Mouse (Mus musculus) heart, postnatal 0 days (tissue): ENCODE results near the gene Tmem50a. TPM values are rescaled to one million over a fixed set of nuclear protein-coding genes. Genes with fewer than 3 reads are reported as not detected.
A peak's percentile ranks its signal among the peaks of the same experiment; 100 is the strongest.

Experiments used
- ATAC-seq: fragments of 200-750 bp; cut with Nextera tagmentation; 2 replicates; pipeline ENCODE4 v1.8.0; 2017; ENCODE audit warnings: low read depth, moderate number of reproducible peaks, moderate library complexity; ENCODE audit not compliant: insufficient read depth
- DNase-seq: peaks from one replicate; pipeline ENCODE4 v3.0.0-alpha.2; 2016; ENCODE audit warnings: low spot score
- H3K27ac ChIP-seq: fragments of 300-500 bp; sonication (generic); 2 replicates; pipeline ENCODE4 v1.5.1; 2014; ENCODE audit warnings: low read depth, mild to moderate bottlenecking
- H3K27me3 ChIP-seq: fragments of 300-500 bp; sonication (generic); 2 replicates; pipeline ENCODE4 v1.6.1; 2014; ENCODE audit warnings: low read length, mixed read lengths; ENCODE audit not compliant: control insufficient read depth, insufficient read depth
- H3K36me3 ChIP-seq: fragments of 300-500 bp; sonication (generic); replicated peaks from 2 replicates; pipeline ENCODE4 v1.6.1; 2014; ENCODE audit warnings: low read length, mixed read lengths; ENCODE audit not compliant: control insufficient read depth, insufficient read depth
- H3K4me1 ChIP-seq: fragments of 300-500 bp; sonication (generic); 2 replicates; pipeline ENCODE4 v1.6.1; 2014; ENCODE audit warnings: antibody characterized with exemption; ENCODE audit not compliant: control insufficient read depth, insufficient read depth
- H3K4me2 ChIP-seq: fragments of 300-500 bp; sonication (generic); 2 replicates; pipeline ENCODE4 v1.6.1; 2014; ENCODE audit warnings: low read depth, mild to moderate bottlenecking, low read length, moderate library complexity
- H3K4me3 ChIP-seq: fragments of 300-500 bp; sonication (generic); 2 replicates; pipeline ENCODE4 v1.5.1; 2014; ENCODE audit warnings: low read depth, low read length
- H3K9ac ChIP-seq: fragments of 300-500 bp; sonication (generic); replicated peaks from 2 replicates; pipeline ENCODE4 v1.6.1; 2014; ENCODE audit warnings: low read depth, low read length, mixed read lengths
- H3K9me3 ChIP-seq: fragments of 300-500 bp; sonication (generic); replicated peaks from 2 replicates; pipeline ENCODE4 v1.6.1; 2016; ENCODE audit warnings: low read length; ENCODE audit not compliant: control insufficient read depth
- CTCF ChIP-seq: IDR thresholded peaks from 2 replicates; pipeline ENCODE4 v1.5.1; 2016; ENCODE audit warnings: antibody characterized with exemption, control low read depth, low read depth
- EP300 ChIP-seq: IDR thresholded peaks from 2 replicates; pipeline ENCODE4 v1.6.1; 2016; ENCODE audit warnings: antibody characterized with exemption, low read depth
- WGBS: fragments of 180-500 bp; shearing (Covaris S2); extraction: QIAGEN DNeasy Blood & Tissue Kit; methylation state at CpG from one replicate; pipeline ENCODE4 v1.1.7; 2014; 5-methylcytosine and 5-hydroxymethylcytosine counted together
- polyA plus RNA-seq: library from polyadenylated mRNA; unstranded; fragments of >200 nt; fragmentation: Nextera tagmentation; extraction: Ambion mirVana; gene quantifications from 2 replicates; pipeline ENCODE4 v1.2.1, GENCODE M21; 2015
- total RNA-seq: library from RNA; depleted of rRNA; stranded (reverse); fragments of >200 nt; gene quantifications from 2 replicates; pipeline ENCODE4 v1.2.3, GENCODE M21; 2014; ENCODE audit warnings: low replicate concordance

Tmem50a gene
- total and polyA plus RNA-seq, 2 experiments from 2014 or later = 117 to 160 TPM

DNA sequence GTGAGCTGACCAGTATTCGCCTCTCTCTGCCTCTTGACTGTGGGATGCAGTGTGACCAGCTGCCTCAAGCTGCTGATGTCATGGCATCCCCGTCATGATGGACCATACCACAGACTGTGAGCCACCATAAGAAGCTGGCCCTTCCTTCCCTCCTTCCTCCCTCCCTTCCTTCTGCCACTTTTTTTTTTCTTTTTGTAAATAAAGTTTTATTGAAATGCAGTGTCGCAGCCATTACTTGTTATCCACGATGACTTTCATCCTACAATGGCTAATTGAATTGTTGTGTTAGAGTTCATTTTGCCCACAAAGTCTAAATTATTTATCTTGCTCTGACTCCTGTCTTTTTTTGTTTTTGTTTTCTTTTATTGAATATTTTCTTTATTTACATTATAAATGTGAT lies 56.3 kb downstream of the Tmem50a start:
- 83% methylated on average over 4 of the region's 4 CpGs for WGBS
- no peak overlapping the region for H3K9ac ChIP-seq
- 0 out of 2 replicates have a peak, but pooled peaks cover 4% of the 10 kb centered on the region for H3K4me1 ChIP-seq
- H3K27me3 ChIP-seq = 0 out of 2 replicates have a peak, but pooled peaks cover 4% of the 10 kb centered on the region
- no peak overlapping the region for H3K4me3 ChIP-seq
- no peak for DNase-seq
- no peak overlapping the region for H3K27ac ChIP-seq
- TF ChIP-seq CTCF (no peak), EP300 (no peak)
- H3K36me3 ChIP-seq = no peaks in the 10 kb centered on the region
- no peak overlapping the region for H3K4me2 ChIP-seq
- H3K9me3 ChIP-seq = no peaks in the 10 kb centered on the region
- ATAC-seq = no peak

DNA sequence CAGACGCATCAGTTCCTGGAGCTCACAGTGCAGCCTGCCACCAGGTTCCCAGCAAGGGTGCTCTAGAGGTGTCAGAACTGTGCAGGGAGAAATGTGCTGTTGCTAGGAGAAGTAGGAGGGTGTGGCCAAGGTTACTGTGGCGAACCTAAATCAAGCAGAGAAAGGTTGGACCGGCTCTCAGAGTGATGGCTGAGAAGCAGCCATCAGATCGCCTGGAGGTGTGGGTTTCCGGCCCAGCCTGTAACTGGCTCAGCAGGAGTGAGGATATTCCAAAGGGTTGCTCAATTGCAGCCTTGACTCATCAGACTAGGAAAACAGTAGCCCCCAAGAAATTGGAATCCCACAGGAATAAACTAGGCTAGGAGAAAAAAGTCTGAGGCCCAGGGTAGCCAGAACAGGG lies 58.3 kb downstream of the Tmem50a start:
- H3K27me3 ChIP-seq = 0 out of 2 replicates have a peak, but pooled peaks cover 4% of the 10 kb centered on the region
- no peaks in the 10 kb centered on the region for H3K36me3 ChIP-seq
- H3K4me3 ChIP-seq = no peak overlapping the region
- H3K9ac ChIP-seq = no peak overlapping the region
- 50% methylated on average over 5 of the region's 5 CpGs for WGBS
- H3K4me1 ChIP-seq = peaks cover 11% of the 10 kb centered on the region
- no peak for ATAC-seq
- H3K9me3 ChIP-seq = no peaks in the 10 kb centered on the region
- no peak for TF ChIP-seq EP300
- no peak for TF ChIP-seq CTCF
- H3K27ac ChIP-seq = no peak overlapping the region
- DNase-seq = no peak
- no peak overlapping the region for H3K4me2 ChIP-seq

DNA sequence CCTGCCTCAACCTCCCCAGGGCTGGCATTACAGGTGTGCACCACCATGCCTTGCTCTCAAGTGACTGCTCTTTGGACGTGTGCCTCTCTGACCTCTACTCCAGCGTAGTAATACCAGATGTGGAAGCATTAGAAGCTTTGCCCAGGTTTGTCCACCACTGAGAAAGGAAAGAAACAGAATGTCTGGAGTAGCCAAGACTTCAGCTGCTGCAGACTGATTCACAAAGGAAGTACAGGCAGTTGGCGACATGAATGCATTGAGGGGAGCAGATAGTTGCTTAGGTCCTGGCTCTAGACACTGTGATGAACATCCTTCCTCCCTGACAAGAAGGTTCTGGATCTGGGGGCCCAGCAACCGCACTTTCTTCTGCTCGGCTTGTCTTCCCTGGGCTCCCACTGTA lies 58.8 kb downstream of the Tmem50a start:
- TF ChIP-seq EP300 = no peak
- TF ChIP-seq CTCF = no peak
- 48% methylated on average over 5 of the region's 5 CpGs for WGBS
- peaks cover 16% of the 10 kb centered on the region for H3K4me1 ChIP-seq
- H3K4me2 ChIP-seq = no peak overlapping the region
- no peak overlapping the region for H3K4me3 ChIP-seq
- H3K27me3 ChIP-seq = 0 out of 2 replicates have a peak, but pooled peaks cover 4% of the 10 kb centered on the region
- no peak for DNase-seq
- H3K27ac ChIP-seq = no peak overlapping the region
- H3K36me3 ChIP-seq = no peaks in the 10 kb centered on the region
- no peak for ATAC-seq
- H3K9ac ChIP-seq = no peak overlapping the region
- no peaks in the 10 kb centered on the region for H3K9me3 ChIP-seq

DNA sequence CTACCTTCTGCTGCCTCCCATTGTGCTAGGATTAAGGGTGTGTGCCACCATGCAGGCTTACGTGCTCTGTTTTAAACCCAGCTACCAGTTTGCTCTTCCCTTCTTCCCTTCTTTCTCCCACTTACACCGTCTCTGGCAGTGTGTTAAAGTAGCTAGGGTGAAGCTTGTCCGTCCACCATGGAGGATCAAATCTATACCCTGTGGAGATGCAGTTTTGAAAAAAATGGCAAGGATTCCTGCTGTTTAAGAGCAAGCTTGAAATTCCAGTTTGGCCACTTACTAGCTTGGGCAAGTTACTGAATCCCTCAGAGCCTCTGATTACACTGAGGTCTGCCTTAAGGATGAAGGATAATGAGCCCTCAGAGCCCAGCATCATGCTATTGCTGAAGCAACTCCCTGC lies 59.5 kb downstream of the Tmem50a start:
- H3K27me3 ChIP-seq = 0 out of 2 replicates have a peak, but pooled peaks cover 4% of the 10 kb centered on the region
- H3K36me3 ChIP-seq = no peaks in the 10 kb centered on the region
- H3K4me3 ChIP-seq = no peak overlapping the region
- no peak overlapping the region for H3K9ac ChIP-seq
- TF ChIP-seq CTCF = no peak
- TF ChIP-seq EP300 = no peak
- no peaks in the 10 kb centered on the region for H3K9me3 ChIP-seq
- H3K27ac ChIP-seq = no peak overlapping the region
- no peak overlapping the region for H3K4me2 ChIP-seq
- no peak for ATAC-seq
- peaks cover 22% of the 10 kb centered on the region for H3K4me1 ChIP-seq
- WGBS = 75% methylated on average over 3 of the region's 3 CpGs
- DNase-seq = no peak

DNA sequence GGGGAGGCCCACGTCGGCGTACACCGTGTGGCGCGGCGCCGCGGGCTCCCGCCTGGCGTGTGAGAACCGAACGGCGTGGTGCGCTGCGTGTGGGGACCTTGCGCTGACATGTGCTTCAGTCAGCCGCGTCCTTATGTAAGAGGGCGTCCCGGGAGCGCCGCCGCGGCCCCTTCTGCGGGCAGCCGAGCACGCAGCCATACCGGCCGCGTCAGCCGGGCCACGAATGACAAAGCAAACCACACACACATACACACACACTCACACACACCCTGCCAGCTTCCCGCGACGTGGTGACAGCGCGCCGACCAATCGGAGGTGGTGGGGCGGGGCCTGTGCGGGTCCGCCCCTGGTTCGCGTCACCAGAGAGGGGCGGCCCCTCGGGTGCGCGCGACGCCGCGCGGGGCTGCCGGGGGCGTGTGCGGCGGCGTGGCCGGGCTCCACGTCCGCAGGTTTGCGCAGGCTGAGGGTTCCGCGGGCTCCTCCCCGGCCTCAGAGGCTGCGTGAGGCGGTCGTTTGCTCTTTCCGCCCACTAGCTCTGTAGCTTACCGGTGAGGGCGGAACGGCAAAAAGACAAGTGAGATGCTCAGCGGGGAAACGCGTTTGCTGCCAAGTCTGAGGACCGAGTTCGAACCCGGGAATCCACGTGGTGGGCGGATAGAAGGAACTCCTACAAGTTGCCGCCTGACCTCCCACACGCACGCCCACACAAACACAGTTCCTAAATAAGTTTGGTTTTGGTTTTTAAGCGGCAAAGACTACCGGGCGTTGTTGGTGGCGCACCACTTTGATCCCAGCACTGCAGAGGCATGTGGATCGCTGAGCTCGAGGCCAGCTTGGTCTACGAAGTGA lies 61.0 kb downstream of the Tmem50a start:
- ATAC-seq (peak; percentile 92), DNase-seq (peak; percentile 87)
- no peaks in the 10 kb centered on the region for H3K36me3 ChIP-seq
- TF ChIP-seq EP300 = no peak
- H3K9ac ChIP-seq = peak overlapping the region; percentile 44
- H3K4me2 ChIP-seq = peak overlapping the region; percentile 99
- H3K9me3 ChIP-seq = no peaks in the 10 kb centered on the region
- 0 out of 2 replicates have a peak, but pooled peaks cover 4% of the 10 kb centered on the region for H3K27me3 ChIP-seq
- peaks cover 22% of the 10 kb centered on the region for H3K4me1 ChIP-seq
- WGBS = 1% methylated on average over 81 of the region's 91 CpGs
- peak overlapping the region; percentile 84 for H3K4me3 ChIP-seq
- peak overlapping the region; percentile 92 for H3K27ac ChIP-seq

DNA sequence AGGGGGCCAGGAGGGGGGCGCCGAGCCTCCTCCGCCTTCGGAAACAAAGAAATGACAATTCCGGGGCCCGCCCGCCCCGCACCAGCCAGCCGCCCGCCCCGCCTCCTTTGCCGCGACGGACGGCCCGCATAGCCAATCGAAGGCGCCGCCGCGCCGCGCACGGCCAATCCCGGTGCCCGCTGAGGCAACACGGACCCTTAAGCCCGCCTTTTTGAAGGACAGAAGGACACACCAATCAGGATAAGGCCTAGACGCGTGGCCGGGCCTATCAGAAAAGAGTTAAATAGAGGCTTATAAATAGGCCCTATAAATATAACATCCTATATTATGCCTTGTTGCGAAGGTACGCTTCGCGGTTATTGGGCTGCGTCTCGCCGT lies 61.6 kb downstream of the Tmem50a start, which contains the start of gene Maco1:
TSS of gene Maco1 (minus strand) at position 87 of the 378 bp plus-strand sequence.
- Histone ChIP-seq H3K36me3 (no peaks in the 10 kb centered on the region), H3K9ac (peak within 1 kb of the TSS; percentile 94), H3K27ac (peak within 1 kb of the TSS; percentile 92), H3K9me3 (no peaks in the 10 kb centered on the region), H3K4me1 (peaks cover 22% of the 10 kb centered on the region), H3K4me2 (peak within 1 kb of the TSS; percentile 99), H3K27me3 (0 out of 2 replicates have a peak, but pooled peaks cover 4% of the 10 kb centered on the region), H3K4me3 (peak within 1 kb of the TSS; percentile 84)
- ATAC-seq = peak; percentile 95
- under 1% methylated on average over 38 of the region's 38 CpGs for WGBS
- TF ChIP-seq CTCF = no peak
- TF ChIP-seq EP300 = peak; percentile 67; the same call in 1 of the 2 replicates
- peak; percentile 96 for DNase-seq
